Mouse (Mus musculus): ENCODE measurements around the gene Serinc2. TPM values are rescaled to one million over a fixed set of nuclear protein-coding genes. Genes with fewer than 3 reads are reported as not detected.

Serinc2 gene
- polyA plus RNA-seq, 2 experiments, result 0.23 to 0.48 TPM

DNA sequence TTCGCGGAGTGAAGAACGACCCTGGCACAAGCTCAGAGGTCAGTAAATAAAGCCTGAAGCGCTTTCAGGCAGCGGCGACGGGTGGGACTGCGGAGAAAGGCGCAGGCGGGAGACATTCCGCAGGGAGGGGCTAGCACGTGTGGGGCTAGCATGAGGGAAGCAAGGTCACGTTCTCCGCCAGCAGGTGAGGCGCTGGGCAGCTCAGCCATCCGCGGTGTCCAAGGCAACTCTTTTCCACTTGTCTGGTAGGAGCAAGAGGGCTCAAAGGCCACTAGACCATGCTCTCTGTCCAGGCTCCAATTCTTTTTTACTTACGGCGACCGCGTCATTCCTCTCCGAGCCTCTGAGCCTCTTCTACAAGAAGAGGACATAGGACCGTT is 28.8 kb upstream of the Serinc2 start:
- Histone ChIP-seq H3K27ac (no peak overlapping the region), H3K4me1 (replicated peaks; ENCODE audit: control insufficient read depth in 2 of 2, insufficient read depth in 2 of 2, low read length in 1 of 2) (peaks cover under 1 to 10% of the 10 kb centered on the region in 2 experiments; a peak in 3 of 4 replicates), H3K9me3 (ENCODE audit: control insufficient read depth, low read length) (no peaks in the 10 kb centered on the region), H3K36me3 (replicated peaks; ENCODE audit: control insufficient read depth, insufficient read depth, low read depth) (no peaks in the 10 kb centered on the region), H3K4me2 (ENCODE audit: low read depth) (peak overlapping the region; percentile 75), H3K9ac (replicated peaks) (peak overlapping the region; percentile 24; the same call in 1 of the 2 replicates), H3K27me3 (ENCODE audit: control insufficient read depth, insufficient read depth, low read length) (peaks cover 52% of the 10 kb centered on the region), H3K4me3 (ENCODE audit: insufficient read depth in 1 of 2, low read depth in 2 of 2, low read length in 2 of 2) (peak overlapping the region; percentile 20 to 51)
- ATAC-seq (ENCODE audit: insufficient read depth), result no peak; the same call in 1 of the 2 replicates
- under 1% methylated on average over 23 of the region's 23 CpGs for WGBS (ENCODE audit: insufficient replicate concordance)
- DNase-seq (ENCODE audit: low read depth in 3 of 3, low spot score in 3 of 3), result no peak
- TF ChIP-seq CTCF (IDR thresholded peaks at IDR 0.05; ENCODE audit: low read depth), result 0 out of 2 replicates have a peak, but pooled peaks have one; percentile 20
- TF ChIP-seq EP300 (IDR thresholded peaks at IDR 0.05; ENCODE audit: low read depth), result no peak

DNA sequence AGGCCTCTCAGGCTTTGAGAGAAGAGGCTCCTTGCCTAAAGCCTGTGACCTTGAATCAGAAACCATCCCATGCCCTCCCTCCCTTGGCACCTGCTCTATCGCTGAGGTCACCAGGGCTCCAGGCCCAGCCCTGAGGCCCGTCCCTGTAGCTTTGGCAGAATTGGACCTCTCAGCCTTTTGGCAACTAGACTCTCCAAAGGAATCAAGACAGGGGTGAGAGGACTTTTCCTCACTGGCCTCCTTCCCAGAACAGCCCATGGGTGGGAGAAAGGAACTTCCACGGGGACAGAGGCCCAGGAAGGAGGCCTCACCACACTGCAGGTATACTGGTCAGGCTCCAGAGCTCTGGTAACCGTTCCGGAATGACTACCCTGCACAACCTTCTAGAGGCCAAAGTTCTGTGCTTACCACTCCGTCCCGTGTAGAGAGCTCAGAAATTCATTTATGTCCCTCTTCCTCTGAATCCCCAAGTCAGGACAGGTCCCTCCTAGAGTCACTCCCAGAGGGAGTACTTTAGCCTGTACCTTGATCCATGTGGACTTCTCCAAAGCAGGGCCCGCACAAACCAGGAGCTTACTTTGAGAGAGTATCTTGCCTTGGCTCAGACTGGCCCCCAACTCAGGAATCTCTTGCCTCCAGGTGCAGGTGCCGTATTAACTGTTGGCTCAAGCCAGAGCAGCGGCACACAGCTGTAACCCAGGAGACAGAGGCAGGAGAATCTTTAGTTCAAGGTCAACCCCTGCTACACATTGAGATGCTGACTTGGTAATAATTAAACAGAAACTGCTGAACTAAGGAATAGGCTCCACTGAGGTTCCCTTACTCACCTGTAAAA is 28.0 kb upstream of the Serinc2 start:
- ATAC-seq (ENCODE audit: insufficient read depth), result no peak
- Histone ChIP-seq H3K9ac (replicated peaks) (no peak overlapping the region), H3K4me3 (ENCODE audit: insufficient read depth in 1 of 2, low read depth in 2 of 2, low read length in 2 of 2) (no peak overlapping the region), H3K4me1 (replicated peaks; ENCODE audit: control insufficient read depth in 2 of 2, insufficient read depth in 2 of 2, low read length in 1 of 2) (peaks cover 7 to 18% of the 10 kb centered on the region in 2 experiments), H3K27me3 (ENCODE audit: control insufficient read depth, insufficient read depth, low read length) (peaks cover 52% of the 10 kb centered on the region), H3K9me3 (ENCODE audit: control insufficient read depth, low read length) (no peaks in the 10 kb centered on the region), H3K36me3 (replicated peaks; ENCODE audit: control insufficient read depth, insufficient read depth, low read depth) (no peaks in the 10 kb centered on the region), H3K27ac (no peak overlapping the region), H3K4me2 (ENCODE audit: low read depth) (peak overlapping the region; percentile 75)
- DNase-seq (ENCODE audit: low read depth in 3 of 3, low spot score in 3 of 3), result no peak
- WGBS (ENCODE audit: insufficient replicate concordance), result 72% methylated on average over 10 of the region's 10 CpGs
- TF ChIP-seq EP300 (IDR thresholded peaks at IDR 0.05; ENCODE audit: low read depth) (no peak), CTCF (IDR thresholded peaks at IDR 0.05; ENCODE audit: low read depth) (no peak)

DNA sequence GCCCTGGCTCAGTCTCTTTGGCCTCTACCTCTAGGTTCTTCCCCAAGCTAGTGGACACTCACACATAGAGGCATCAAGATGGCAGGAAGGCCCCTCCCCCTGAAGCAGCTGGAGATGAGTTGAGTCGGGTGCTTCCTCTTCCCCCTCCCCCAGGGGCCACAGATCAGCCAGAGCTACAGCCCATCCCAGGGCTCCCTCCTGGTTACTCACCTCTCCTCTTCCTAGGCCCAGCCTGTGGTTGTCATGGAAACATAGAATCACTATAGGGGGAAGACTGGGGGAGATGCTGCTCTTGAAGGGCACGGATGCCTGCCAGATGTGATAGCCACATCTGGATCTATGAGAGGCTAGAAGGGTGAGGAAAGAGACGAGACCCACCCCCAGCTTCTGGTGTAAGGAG is 25.7 kb upstream of the Serinc2 start:
- ATAC-seq (ENCODE audit: insufficient read depth) (no peak), DNase-seq (ENCODE audit: low read depth in 3 of 3, low spot score in 3 of 3) (no peak)
- no peak overlapping the region for H3K4me3 ChIP-seq (ENCODE audit: insufficient read depth in 1 of 2, low read depth in 2 of 2, low read length in 2 of 2)
- no peaks in the 10 kb centered on the region for H3K36me3 ChIP-seq (replicated peaks; ENCODE audit: control insufficient read depth, insufficient read depth, low read depth)
- WGBS (ENCODE audit: insufficient replicate concordance), result 26% methylated on average over 3 of the region's 3 CpGs
- TF ChIP-seq CTCF (IDR thresholded peaks at IDR 0.05; ENCODE audit: low read depth) (no peak), EP300 (IDR thresholded peaks at IDR 0.05; ENCODE audit: low read depth) (no peak)
- no peak overlapping the region for H3K9ac ChIP-seq (replicated peaks)
- H3K27ac ChIP-seq, result no peak overlapping the region
- peaks cover 34% of the 10 kb centered on the region for H3K27me3 ChIP-seq (ENCODE audit: control insufficient read depth, insufficient read depth, low read length)
- no peak overlapping the region for H3K4me2 ChIP-seq (ENCODE audit: low read depth)
- no peaks in the 10 kb centered on the region for H3K9me3 ChIP-seq (ENCODE audit: control insufficient read depth, low read length)
- peaks cover 7 to 21% of the 10 kb centered on the region in 2 experiments for H3K4me1 ChIP-seq (replicated peaks; ENCODE audit: control insufficient read depth in 2 of 2, insufficient read depth in 2 of 2, low read length in 1 of 2)

DNA sequence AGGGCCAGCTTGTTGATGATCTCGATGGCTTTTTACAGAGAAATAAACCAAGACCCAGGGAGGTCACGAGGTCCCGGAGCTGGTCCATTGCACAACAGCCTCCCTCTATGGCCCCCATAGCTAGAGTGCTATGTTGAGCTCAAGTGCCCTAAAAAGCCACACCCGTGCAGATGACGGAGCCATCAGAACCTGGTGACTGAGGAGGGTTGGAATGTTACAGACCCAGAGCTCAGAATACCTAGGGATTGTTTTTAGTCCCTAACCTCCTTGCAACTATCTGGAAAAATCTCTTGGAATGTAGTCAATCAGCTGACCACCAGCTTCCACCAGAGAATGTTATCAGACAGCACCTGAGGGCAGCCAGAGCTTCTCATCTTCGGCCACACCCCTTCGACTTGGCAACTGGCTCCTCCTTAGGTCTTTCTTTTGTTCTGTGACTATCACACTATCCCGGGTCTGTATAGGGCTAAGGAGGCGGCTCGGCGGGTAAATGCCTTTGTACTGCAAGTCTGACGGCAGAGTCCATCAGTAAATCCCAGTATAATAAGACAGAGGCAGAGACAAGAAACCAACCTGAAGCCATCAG is 23.4 kb upstream of the Serinc2 start:
- peak; percentile 70 for ATAC-seq (ENCODE audit: insufficient read depth)
- peak overlapping the region; percentile 18; the same call in 1 of the 2 replicates for H3K4me2 ChIP-seq (ENCODE audit: low read depth)
- WGBS (ENCODE audit: insufficient replicate concordance), result 23% methylated on average over 12 of the region's 12 CpGs

DNA sequence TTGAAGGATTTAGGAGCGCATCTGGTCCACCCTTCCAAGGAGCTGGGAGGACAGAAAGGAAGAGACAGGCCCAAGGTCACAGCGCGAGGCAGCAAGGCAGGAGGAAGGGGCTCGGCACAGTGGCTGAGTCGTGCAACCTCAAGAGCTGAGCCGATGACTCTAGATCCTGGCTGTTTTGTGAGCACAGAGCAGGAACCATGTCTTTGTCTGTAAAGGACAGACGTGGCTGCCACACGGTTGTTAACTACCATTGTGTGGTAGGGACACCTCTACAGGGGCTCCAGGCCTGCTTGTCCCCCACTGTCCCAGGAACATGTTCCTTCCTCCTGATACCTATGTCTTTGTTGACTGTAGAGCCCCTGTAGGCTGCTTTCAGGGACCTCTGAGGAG is 20.6 kb upstream of the Serinc2 start:
- Histone ChIP-seq H3K4me1 (replicated peaks; ENCODE audit: control insufficient read depth in 2 of 2, insufficient read depth in 2 of 2, low read length in 1 of 2) (peaks cover 37 to 47% of the 10 kb centered on the region in 2 experiments), H3K9me3 (ENCODE audit: control insufficient read depth, low read length) (no peaks in the 10 kb centered on the region), H3K4me3 (ENCODE audit: insufficient read depth in 1 of 2, low read depth in 2 of 2, low read length in 2 of 2) (no peak overlapping the region), H3K9ac (replicated peaks) (no peak overlapping the region), H3K4me2 (ENCODE audit: low read depth) (no peak overlapping the region), H3K27me3 (ENCODE audit: control insufficient read depth, insufficient read depth, low read length) (no peaks in the 10 kb centered on the region; the same call in 1 of the 2 replicates), H3K27ac (no peak overlapping the region), H3K36me3 (replicated peaks; ENCODE audit: control insufficient read depth, insufficient read depth, low read depth) (no peaks in the 10 kb centered on the region)
- 70% methylated on average over 8 of the region's 8 CpGs for WGBS (ENCODE audit: insufficient replicate concordance)
- no peak for TF ChIP-seq EP300 (IDR thresholded peaks at IDR 0.05; ENCODE audit: low read depth)
- TF ChIP-seq CTCF (IDR thresholded peaks at IDR 0.05; ENCODE audit: low read depth), result no peak
- DNase-seq (ENCODE audit: low read depth in 3 of 3, low spot score in 3 of 3) (no peak), ATAC-seq (ENCODE audit: insufficient read depth) (no peak)

More for the DNA sequence above, 23.4 kb upstream of the Serinc2 start:
- Histone ChIP-seq H3K27ac (no peak overlapping the region), H3K4me3 (ENCODE audit: insufficient read depth in 1 of 2, low read depth in 2 of 2, low read length in 2 of 2) (no peak overlapping the region), H3K36me3 (replicated peaks; ENCODE audit: control insufficient read depth, insufficient read depth, low read depth) (no peaks in the 10 kb centered on the region), H3K9ac (replicated peaks) (no peak overlapping the region; the same call in 1 of the 2 replicates), H3K4me1 (replicated peaks; ENCODE audit: control insufficient read depth in 2 of 2, insufficient read depth in 2 of 2, low read length in 1 of 2) (peaks cover 15 to 25% of the 10 kb centered on the region in 2 experiments), H3K27me3 (ENCODE audit: control insufficient read depth, insufficient read depth, low read length) (peaks cover 11% of the 10 kb centered on the region), H3K9me3 (ENCODE audit: control insufficient read depth, low read length) (no peaks in the 10 kb centered on the region)
- DNase-seq (ENCODE audit: low read depth in 3 of 3, low spot score in 3 of 3), result peak; percentile 36 to 46 (median 38)
- peak; percentile 43; the same call in 1 of the 2 replicates for TF ChIP-seq EP300 (IDR thresholded peaks at IDR 0.05; ENCODE audit: low read depth)
- TF ChIP-seq CTCF (IDR thresholded peaks at IDR 0.05; ENCODE audit: low read depth), result no peak
